Mouse (Mus musculus): ENCODE measurements around the gene Timm17b. TPM values are rescaled to one million over a fixed set of nuclear protein-coding genes. Genes with fewer than 3 reads are reported as not detected.
"Not testable (repeated sequence)": the region's sequence is repeated elsewhere in the genome, so short reads cannot be mapped to it uniquely, and the experiment has no call there.

Timm17b gene
- polyA plus RNA-seq, 1 experiment = 36.2 TPM

DNA sequence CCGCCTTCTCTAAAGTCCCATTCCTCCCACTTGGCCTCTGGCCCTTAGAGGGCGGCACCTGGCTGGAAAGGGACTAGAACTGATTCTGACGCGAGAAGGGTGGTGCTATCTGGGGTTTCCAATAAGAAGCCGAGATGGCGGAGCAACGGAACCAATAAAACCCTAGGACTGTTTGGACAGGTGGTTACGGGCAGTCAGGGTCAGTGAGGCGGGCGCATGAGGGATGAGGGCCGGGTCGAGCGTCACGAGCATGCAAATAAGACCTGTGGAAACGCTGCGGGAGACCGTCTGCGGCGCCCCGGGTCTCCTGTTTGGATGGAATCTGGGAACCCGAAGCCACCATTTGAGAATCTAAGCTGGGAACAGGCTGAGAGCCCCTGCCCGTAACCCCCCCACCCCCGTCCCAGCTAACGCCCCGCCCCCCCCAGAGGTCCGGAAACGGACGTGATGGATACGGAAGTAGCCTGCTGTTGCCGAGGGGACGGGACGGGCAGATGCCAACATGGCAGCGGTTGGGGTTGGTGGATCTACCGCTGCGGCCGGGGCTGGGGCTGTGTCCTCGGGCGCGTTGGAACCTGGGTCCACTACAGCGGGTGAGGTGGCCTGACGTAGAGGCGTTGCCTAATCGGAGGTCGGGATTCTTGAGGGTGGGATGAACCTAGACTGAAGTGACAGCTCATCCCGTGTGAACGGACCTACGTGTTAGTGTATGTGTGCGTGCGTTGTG lies 15.2 kb upstream of the Timm17b start, which contains the start of gene Slc35a2:
Gene Slc35a2, plus strand, starts transcription at position 188 of the 727 bp plus-strand sequence.
- 16% methylated on average over 49 of the region's 49 CpGs for WGBS
- Histone ChIP-seq H3K4me3 (ENCODE audit: extremely low read depth, insufficient read depth, insufficient read length) (peak within 1 kb of the TSS; percentile 73), H3K36me3 (ENCODE audit: control insufficient read depth, insufficient read depth, low read length) (peaks cover 1% of the 10 kb centered on the region; the same call in 1 of the 2 replicates), H3K27ac (ENCODE audit: insufficient read depth, low read length) (peak within 1 kb of the TSS; percentile 82), H3K27me3 (ENCODE audit: control insufficient read depth, insufficient read depth, low read length) (no peaks in the 10 kb centered on the region), H3K4me1 (ENCODE audit: control insufficient read depth, insufficient read depth, insufficient read length) (no peaks in the 10 kb centered on the region; the same call in 1 of the 2 replicates)
- peak; percentile 64 to 71 for DNase-seq (ENCODE audit: low read depth in 1 of 2, low spot score in 2 of 2)
- TF ChIP-seq CTCF (IDR thresholded peaks at IDR 0.05; ENCODE audit: extremely low read depth, insufficient read depth, insufficient read length, insufficient replicate concordance) (no peak), POLR2A (IDR thresholded peaks at IDR 0.05; ENCODE audit: low read depth, low read length) (peak; percentile 22; the same call in 1 of the 2 replicates)

DNA sequence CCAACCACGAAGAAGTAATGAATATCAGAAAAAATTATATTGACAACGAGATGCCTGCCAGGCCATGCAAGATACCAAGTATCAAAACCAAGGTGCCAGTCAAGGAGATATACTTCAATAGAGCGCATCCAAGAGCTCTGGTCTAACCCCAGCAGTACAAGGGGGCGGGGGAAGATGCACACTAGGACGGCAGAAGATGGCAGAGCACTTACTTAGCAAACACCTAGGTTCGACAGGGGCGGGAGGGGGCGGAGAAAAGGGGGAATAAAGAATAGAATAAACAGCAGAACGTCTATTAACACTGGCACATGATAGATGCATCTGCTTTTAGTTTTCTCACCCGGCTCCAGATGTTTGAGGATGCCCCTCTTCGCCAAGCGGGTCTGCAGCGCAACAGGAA lies 946 bp upstream of the Timm17b start:
- no peaks in the 10 kb centered on the region for H3K4me1 ChIP-seq (ENCODE audit: control insufficient read depth, insufficient read depth, insufficient read length)
- peak in 1 of 2 experiments; percentile 30 for DNase-seq (ENCODE audit: low read depth in 1 of 2, low spot score in 2 of 2)
- whole genome bisulfite sequencing = 22% methylated on average over 13 of the region's 13 CpGs
- H3K27ac ChIP-seq (ENCODE audit: insufficient read depth, low read length) = peak overlapping the region; percentile 92
- TF ChIP-seq CTCF (IDR thresholded peaks at IDR 0.05; ENCODE audit: extremely low read depth, insufficient read depth, insufficient read length, insufficient replicate concordance) (no peak), POLR2A (IDR thresholded peaks at IDR 0.05; ENCODE audit: low read depth, low read length) (no peak)
- peaks cover 9% of the 10 kb centered on the region for H3K36me3 ChIP-seq (ENCODE audit: control insufficient read depth, insufficient read depth, low read length)
- H3K4me3 ChIP-seq (ENCODE audit: extremely low read depth, insufficient read depth, insufficient read length) = peak overlapping the region; percentile 82
- no peaks in the 10 kb centered on the region for H3K27me3 ChIP-seq (ENCODE audit: control insufficient read depth, insufficient read depth, low read length)

DNA sequence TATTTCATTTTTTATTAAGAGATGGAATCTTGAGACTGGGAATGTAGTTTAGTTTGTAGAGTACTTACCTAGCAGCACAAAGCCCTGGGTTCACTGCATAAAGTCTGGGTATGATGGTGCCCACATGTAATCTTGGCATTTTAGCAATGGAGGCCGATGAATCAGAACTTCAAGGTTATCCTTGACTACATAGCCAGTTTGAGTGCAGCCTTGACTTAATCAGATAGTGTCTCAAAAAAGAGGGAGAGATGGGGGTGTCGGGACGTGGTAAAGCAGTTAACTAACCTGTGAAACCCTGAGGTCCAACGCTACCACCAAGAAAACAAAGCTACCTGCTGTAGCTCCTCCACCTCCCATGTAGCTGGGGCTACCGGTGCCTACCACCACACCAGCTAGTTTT lies 5.3 kb downstream of the Timm17b start:
- Histone ChIP-seq H3K4me1 (ENCODE audit: control insufficient read depth, insufficient read depth, insufficient read length) (no peaks in the 10 kb centered on the region), H3K36me3 (ENCODE audit: control insufficient read depth, insufficient read depth, low read length) (peaks cover 3% of the 10 kb centered on the region), H3K27me3 (ENCODE audit: control insufficient read depth, insufficient read depth, low read length) (no peaks in the 10 kb centered on the region), H3K27ac (ENCODE audit: insufficient read depth, low read length) (no peak overlapping the region), H3K4me3 (ENCODE audit: extremely low read depth, insufficient read depth, insufficient read length) (no peak overlapping the region)
- TF ChIP-seq CTCF (IDR thresholded peaks at IDR 0.05; ENCODE audit: extremely low read depth, insufficient read depth, insufficient read length, insufficient replicate concordance) = no peak
- no peak for TF ChIP-seq POLR2A (IDR thresholded peaks at IDR 0.05; ENCODE audit: low read depth, low read length)
- DNase-seq (ENCODE audit: low read depth in 1 of 2, low spot score in 2 of 2) = no peak
- 92% methylated on average over 5 of the region's 5 CpGs for WGBS

DNA sequence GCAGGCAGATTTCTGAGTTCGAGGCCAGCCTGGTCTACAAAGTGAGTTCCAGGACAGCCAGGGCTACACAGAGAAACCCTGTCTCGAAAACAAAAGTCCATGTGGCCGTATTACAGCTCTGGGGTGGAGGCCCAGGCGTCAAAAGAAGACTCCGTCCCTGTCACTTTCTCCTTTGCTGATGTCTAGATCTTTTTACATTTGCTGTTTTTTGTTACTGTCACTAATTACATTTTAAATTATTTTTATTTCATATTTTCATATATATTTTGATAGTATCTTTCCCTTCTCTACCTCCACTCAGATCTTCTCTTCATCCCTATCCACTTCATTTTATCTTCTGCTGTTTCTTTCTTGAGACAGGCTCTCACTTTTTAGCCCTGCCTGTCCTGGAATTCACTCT lies 8.6 kb downstream of the Timm17b start, which contains the start of gene Gm10491:
Gene Gm10491, minus strand, starts transcription at position 101 of the 400 bp plus-strand sequence.
- 87% methylated on average over 5 of the region's 5 CpGs for WGBS
- H3K36me3 ChIP-seq (ENCODE audit: control insufficient read depth, insufficient read depth, low read length) = peaks cover 3% of the 10 kb centered on the region
- no peak within 1 kb of the TSS for H3K4me3 ChIP-seq (ENCODE audit: extremely low read depth, insufficient read depth, insufficient read length)
- no peaks in the 10 kb centered on the region for H3K27me3 ChIP-seq (ENCODE audit: control insufficient read depth, insufficient read depth, low read length)
- no peak for DNase-seq (ENCODE audit: low read depth in 1 of 2, low spot score in 2 of 2)
- TF ChIP-seq POLR2A (IDR thresholded peaks at IDR 0.05; ENCODE audit: low read depth, low read length) = no peak
- no peak for TF ChIP-seq CTCF (IDR thresholded peaks at IDR 0.05; ENCODE audit: extremely low read depth, insufficient read depth, insufficient read length, insufficient replicate concordance)
- no peaks in the 10 kb centered on the region for H3K4me1 ChIP-seq (ENCODE audit: control insufficient read depth, insufficient read depth, insufficient read length)
- H3K27ac ChIP-seq (ENCODE audit: insufficient read depth, low read length) = no peak within 1 kb of the TSS

DNA sequence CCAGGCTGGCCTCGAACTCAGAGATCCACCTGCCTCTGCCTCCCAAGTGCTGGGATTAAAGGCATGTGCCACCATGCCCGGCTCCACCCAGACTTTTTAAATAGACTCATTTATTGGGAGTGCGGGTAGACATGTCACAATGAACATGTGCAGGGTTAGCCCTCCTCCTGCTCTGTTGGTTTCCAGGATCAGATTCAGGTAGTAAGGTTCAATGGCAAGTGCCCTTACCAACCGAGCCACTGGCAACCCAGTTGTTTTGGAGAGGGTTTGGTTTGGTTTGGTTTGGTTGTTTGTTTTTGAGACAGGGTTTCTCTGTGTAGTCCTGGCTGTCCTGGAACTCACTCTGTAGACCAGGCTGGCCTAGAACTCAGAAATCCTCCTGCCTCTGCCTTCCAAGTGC lies 10.1 kb downstream of the Timm17b start, which contains the start of gene Gm10490:
Gene Gm10490, plus strand, starts transcription at position 301 of the 400 bp plus-strand sequence.
- H3K36me3 ChIP-seq (ENCODE audit: control insufficient read depth, insufficient read depth, low read length); H3K27ac ChIP-seq (ENCODE audit: insufficient read depth, low read length); H3K4me3 ChIP-seq (ENCODE audit: extremely low read depth, insufficient read depth, insufficient read length); H3K27me3 ChIP-seq (ENCODE audit: control insufficient read depth, insufficient read depth, low read length); H3K4me1 ChIP-seq (ENCODE audit: control insufficient read depth, insufficient read depth, insufficient read length); DNase-seq (ENCODE audit: low read depth in 1 of 2, low spot score in 2 of 2): not testable (repeated sequence)
- 85% methylated on average over 4 of the region's 4 CpGs for WGBS

DNA sequence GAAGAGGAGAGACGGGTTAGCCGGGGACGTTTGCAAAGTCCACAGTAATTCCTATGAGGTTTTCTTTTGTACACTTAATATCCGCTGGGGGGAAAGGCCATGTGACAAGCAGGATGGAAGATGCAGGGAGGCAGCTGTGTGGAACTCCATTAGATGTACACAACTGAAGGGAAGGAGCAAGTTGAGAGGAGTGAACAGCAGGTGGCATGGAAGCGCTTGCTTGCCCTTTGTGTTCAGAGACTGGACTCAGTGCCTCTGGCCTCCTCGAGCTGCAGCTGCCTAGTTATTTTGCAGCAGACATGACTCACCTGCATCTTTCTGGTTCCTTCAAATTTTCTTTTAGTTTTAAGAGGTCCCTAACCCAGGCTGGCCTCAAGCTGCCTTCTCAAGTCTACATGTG lies 11.3 kb downstream of the Timm17b start:
- H3K36me3 ChIP-seq (ENCODE audit: control insufficient read depth, insufficient read depth, low read length) = peaks cover 3% of the 10 kb centered on the region
- DNase-seq (ENCODE audit: low read depth in 1 of 2, low spot score in 2 of 2) = no peak
- H3K4me3 ChIP-seq (ENCODE audit: extremely low read depth, insufficient read depth, insufficient read length) = no peak overlapping the region
- H3K27ac ChIP-seq (ENCODE audit: insufficient read depth, low read length) = no peak overlapping the region
- no peaks in the 10 kb centered on the region for H3K4me1 ChIP-seq (ENCODE audit: control insufficient read depth, insufficient read depth, insufficient read length)
- no peak for TF ChIP-seq POLR2A (IDR thresholded peaks at IDR 0.05; ENCODE audit: low read depth, low read length)
- no peak for TF ChIP-seq CTCF (IDR thresholded peaks at IDR 0.05; ENCODE audit: extremely low read depth, insufficient read depth, insufficient read length, insufficient replicate concordance)
- 74% methylated on average over 6 of the region's 6 CpGs for WGBS
- H3K27me3 ChIP-seq (ENCODE audit: control insufficient read depth, insufficient read depth, low read length) = no peaks in the 10 kb centered on the region

DNA sequence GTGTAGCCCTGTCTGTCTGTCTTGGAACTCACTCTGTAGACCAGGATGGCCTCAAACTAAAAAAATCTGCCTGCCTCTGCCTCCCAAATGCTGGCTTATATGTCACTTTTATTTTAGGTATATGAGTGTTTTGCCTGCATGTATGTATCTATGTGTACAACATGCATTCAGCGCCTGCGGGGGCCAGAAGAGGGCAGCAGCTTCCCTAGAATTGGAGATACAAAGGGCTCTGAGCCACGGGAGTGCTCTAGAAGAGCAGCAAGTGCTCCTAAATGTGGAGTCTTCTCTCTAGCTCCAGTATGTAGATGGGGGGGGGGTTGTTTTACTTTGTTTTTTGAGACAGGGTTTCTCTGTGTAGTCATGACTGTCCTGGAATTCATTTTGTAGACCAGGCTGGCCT lies 16.5 kb downstream of the Timm17b start:
- H3K4me3 ChIP-seq (ENCODE audit: extremely low read depth, insufficient read depth, insufficient read length); H3K4me1 ChIP-seq (ENCODE audit: control insufficient read depth, insufficient read depth, insufficient read length); H3K27me3 ChIP-seq (ENCODE audit: control insufficient read depth, insufficient read depth, low read length); H3K36me3 ChIP-seq (ENCODE audit: control insufficient read depth, insufficient read depth, low read length); H3K27ac ChIP-seq (ENCODE audit: insufficient read depth, low read length): not testable (repeated sequence)
- WGBS = 22% methylated on average over 3 of the region's 3 CpGs
- DNase-seq (ENCODE audit: low read depth in 1 of 2, low spot score in 2 of 2) = peak in 1 of 2 experiments; percentile 13

DNA sequence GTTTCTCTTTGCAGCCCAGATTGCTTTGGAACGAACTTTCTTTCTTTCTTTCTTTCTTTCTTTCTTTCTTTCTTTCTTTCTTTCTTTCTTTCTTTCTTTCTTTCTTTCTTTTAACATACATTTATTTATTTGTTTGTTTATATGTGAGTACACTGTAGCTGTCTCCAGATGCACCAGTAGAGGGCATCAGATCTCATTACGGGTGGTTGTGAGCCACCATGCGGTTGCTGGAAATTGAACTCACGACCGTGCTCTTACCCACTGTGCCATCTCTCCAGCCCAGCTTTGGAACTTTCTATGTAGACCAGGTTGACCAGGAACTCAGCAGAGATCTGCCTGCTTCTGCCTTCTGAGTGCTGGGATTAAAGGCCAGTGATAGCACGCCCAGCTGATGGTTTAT lies 18.8 kb downstream of the Timm17b start:
- H3K36me3 ChIP-seq (ENCODE audit: control insufficient read depth, insufficient read depth, low read length); H3K4me1 ChIP-seq (ENCODE audit: control insufficient read depth, insufficient read depth, insufficient read length); DNase-seq (ENCODE audit: low read depth in 1 of 2, low spot score in 2 of 2); H3K4me3 ChIP-seq (ENCODE audit: extremely low read depth, insufficient read depth, insufficient read length); H3K27me3 ChIP-seq (ENCODE audit: control insufficient read depth, insufficient read depth, low read length); H3K27ac ChIP-seq (ENCODE audit: insufficient read depth, low read length): not testable (repeated sequence)
- 67% methylated on average over 6 of the region's 6 CpGs for WGBS
